Mouse (Mus musculus): ENCODE results near the gene Ttc28.

DNA sequence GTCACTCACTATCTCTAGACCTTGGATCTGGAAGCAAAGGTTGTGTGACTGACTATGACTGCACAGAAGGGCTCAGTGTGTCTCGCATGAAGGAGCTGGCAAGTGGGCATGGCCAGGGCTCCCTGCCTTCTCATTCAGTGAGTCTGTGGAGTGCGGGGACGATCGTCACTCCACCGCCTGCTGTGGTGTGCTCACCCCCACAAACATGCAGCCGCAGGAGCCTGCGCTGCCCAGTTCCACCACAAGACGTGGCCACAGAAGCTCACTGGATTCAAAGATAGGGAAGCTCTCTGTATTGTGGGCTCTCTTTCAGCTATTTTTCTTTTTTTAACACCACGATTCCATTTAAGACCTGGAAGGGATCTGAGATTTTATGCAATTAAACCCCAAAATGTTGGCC is 374.8 kb downstream of the Ttc28 start:
- TF ChIP-seq CTCF (IDR thresholded peaks at IDR 0.05; ENCODE audit: control insufficient read depth, insufficient read depth, low read length) (no peak), POLR2A (IDR thresholded peaks at IDR 0.05; ENCODE audit: borderline replicate concordance, control insufficient read depth, low read depth, low read length) (no peak)
